Mouse (Mus musculus): Measurements from ENCODE around the gene Cbfa2t2. TPM values are rescaled to one million over a fixed set of nuclear protein-coding genes. Genes with fewer than 3 reads are reported as not detected.

The Cbfa2t2 gene
- polyA plus RNA-seq (2015; fragmentation: Nextera tagmentation; extraction: Ambion mirVana), result 69.4 and 79.1 TPM in 2 replicates

DNA sequence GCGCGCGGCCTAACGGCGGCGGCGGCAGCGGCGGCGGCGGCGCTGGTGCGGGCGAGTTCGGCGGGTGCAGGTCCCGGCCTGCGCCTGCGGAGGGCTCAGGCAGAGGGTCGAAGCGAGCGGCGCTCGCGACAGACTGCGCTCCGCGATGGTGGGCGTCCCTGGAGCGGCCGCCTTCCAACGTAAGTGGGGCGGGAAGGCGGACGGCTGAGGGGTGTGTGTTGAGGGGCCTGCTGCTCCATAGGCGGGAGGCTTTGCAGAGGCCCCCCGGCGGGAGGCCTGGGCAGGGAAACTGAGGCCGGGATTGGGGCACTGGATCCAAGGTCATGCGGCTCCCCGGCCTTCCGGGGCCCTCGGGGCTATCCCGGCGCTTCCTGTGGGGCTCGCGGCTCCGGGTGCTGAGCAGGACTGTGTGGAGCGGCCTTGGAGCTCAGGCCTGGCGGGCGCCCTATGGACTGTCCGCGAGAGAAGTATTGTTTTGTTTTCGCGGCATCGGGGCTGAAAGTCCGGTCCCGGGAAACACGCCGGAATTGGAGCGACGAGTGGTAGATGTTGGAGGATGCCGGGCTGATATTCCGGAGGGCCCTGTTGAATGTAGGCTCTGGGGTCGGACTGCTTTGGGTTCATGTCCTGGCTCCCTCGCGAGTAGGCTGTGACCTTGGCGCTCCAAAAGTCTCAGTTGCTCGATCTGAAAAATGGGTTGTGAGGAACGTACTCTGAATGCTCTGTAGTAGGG, at the start of gene Cbfa2t2:
Cbfa2t2 (plus strand) TSS at position 24 of the 733 bp plus-strand sequence.
- Histone ChIP-seq H3K4me1 (peaks cover 33% of the 10 kb centered on the region), H3K4me2 (peak within 1 kb of the TSS; percentile 68), H3K9ac (peak within 1 kb of the TSS; percentile 98), H3K27ac (peak within 1 kb of the TSS; percentile 92), H3K36me3 (ENCODE audit: poor library complexity, severe bottlenecking) (no peaks in the 10 kb centered on the region), H3K9me3 (replicated peaks) (no peaks in the 10 kb centered on the region), H3K4me3 (peak within 1 kb of the TSS; percentile 87), H3K27me3 (no peaks in the 10 kb centered on the region)
- ATAC-seq, result peak; percentile 89
- WGBS, result under 1% methylated on average over 67 of the region's 70 CpGs

DNA sequence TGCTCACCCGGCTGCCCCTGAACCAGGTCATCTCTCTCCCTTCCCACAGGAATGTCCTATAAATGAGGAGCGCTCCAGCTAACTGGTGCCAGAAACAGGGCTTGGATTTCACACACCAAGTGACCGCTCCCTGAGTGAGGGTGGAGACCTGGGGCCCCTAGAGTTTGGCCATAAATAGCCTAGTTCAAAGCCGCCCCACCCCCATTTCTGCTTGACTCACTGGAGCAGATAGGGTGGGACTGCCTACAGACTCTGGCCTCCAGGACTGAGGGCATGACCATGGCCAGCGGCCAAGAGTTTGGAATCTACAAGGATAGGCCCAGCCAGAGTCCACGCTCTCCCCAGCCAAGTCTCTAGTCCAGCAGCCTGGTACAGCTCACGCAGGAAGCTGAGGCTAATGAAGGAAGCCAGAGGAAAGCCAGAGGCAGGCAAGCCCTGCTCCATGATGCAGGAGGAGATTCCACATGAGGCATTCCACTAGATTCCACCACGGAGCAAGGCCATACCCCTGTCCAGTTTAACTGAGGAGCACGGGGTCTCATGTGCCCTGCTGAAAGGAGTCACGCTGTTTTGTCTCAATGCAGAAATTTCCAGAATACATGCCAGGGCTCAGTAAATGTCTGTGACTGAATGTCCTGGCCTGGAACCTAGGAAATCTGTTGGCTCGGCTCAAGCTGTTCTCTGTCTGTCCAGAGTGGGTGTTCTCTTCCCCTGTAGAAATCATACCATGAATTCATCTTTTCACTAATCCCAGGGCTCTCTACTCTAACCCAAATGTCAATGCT, 45.9 kb upstream of the Cbfa2t2 start:
- H3K9ac ChIP-seq, result no peak overlapping the region
- H3K4me3 ChIP-seq, result no peak overlapping the region
- WGBS, result 86% methylated on average over 11 of the region's 11 CpGs
- no peak for ATAC-seq
- no peaks in the 10 kb centered on the region for H3K36me3 ChIP-seq (ENCODE audit: poor library complexity, severe bottlenecking)
- H3K27ac ChIP-seq, result no peak overlapping the region
- no peak overlapping the region for H3K4me2 ChIP-seq
- H3K27me3 ChIP-seq, result no peaks in the 10 kb centered on the region
- no peaks in the 10 kb centered on the region for H3K9me3 ChIP-seq (replicated peaks)
- H3K4me1 ChIP-seq, result no peaks in the 10 kb centered on the region

DNA sequence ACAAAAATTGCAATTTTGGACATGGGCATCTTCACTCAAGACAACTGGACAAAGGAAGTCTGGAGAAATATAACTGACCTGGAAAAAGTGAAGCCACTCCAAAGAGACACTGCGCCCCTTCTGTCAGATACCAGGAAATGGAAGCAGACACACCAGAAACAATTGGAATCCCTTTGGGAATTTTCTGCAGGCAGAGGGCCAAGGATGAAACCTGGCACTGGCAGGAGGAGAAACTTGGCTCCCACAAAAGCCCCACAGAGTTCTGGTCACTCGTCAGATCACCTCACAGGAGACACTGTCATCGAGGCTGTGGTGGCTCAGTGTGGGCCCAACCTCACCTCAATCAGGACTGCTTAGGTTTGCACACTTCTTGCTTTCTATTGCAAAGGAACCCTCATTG, 41.7 kb upstream of the Cbfa2t2 start:
- Histone ChIP-seq H3K27ac (no peak overlapping the region), H3K4me3 (no peak overlapping the region), H3K9me3 (replicated peaks) (no peaks in the 10 kb centered on the region), H3K36me3 (ENCODE audit: poor library complexity, severe bottlenecking) (no peaks in the 10 kb centered on the region), H3K4me2 (no peak overlapping the region), H3K9ac (no peak overlapping the region), H3K27me3 (no peaks in the 10 kb centered on the region), H3K4me1 (no peaks in the 10 kb centered on the region)
- WGBS, result 91% methylated on average over 3 of the region's 3 CpGs
- ATAC-seq, result no peak

DNA sequence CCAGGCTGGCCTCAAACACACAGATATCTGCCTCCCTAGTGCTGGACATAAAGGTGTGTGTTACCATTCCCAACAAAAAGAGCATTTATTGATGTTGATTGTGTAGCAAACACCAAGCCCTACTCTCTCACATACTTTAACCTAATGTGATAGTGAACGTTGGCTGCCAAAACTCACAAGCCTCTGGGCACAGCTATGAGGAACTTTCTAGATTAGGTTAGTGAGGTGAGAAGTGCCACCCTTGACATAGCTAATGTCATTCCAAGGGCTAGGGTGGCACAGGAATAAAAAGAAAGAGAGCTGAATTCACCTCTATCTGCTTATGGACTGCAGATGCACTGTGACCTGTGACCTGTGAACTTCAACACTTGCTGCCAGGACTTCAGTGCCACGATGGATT, 39.8 kb upstream of the Cbfa2t2 start:
- H3K4me3 ChIP-seq, result no peak overlapping the region
- no peaks in the 10 kb centered on the region for H3K27me3 ChIP-seq
- H3K9ac ChIP-seq, result no peak overlapping the region
- 89% methylated on average over 2 of the region's 2 CpGs for WGBS
- no peaks in the 10 kb centered on the region for H3K36me3 ChIP-seq (ENCODE audit: poor library complexity, severe bottlenecking)
- H3K4me2 ChIP-seq, result no peak overlapping the region
- no peaks in the 10 kb centered on the region for H3K9me3 ChIP-seq (replicated peaks)
- H3K27ac ChIP-seq, result no peak overlapping the region
- H3K4me1 ChIP-seq, result no peaks in the 10 kb centered on the region
- no peak for ATAC-seq

DNA sequence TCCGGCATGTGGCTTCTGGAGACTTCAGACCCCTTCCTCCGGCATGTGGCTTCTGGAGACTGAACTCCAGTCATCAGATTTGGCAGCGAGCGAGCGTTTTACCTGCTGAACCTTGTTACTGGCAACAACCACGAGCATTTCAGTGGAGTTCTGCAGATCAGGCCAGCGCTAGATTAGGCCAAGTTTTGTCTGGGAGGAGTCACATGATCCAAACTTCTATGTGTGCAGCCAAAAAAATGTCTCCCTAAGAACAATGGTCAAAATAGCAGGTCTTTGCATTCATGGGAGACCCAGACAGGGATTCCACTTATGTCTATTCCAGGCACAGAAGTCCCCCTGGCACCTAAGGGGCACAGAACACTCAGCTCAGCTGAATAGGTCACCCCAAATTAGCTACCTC, 38.0 kb upstream of the Cbfa2t2 start:
- H3K4me2 ChIP-seq, result no peak overlapping the region
- H3K9ac ChIP-seq, result no peak overlapping the region
- H3K36me3 ChIP-seq (ENCODE audit: poor library complexity, severe bottlenecking), result no peaks in the 10 kb centered on the region
- ATAC-seq, result no peak
- H3K27me3 ChIP-seq, result no peaks in the 10 kb centered on the region
- H3K9me3 ChIP-seq (replicated peaks), result no peaks in the 10 kb centered on the region
- H3K27ac ChIP-seq, result no peak overlapping the region
- peaks cover 8% of the 10 kb centered on the region for H3K4me1 ChIP-seq
- H3K4me3 ChIP-seq, result no peak overlapping the region
- WGBS, result 82% methylated on average over 7 of the region's 7 CpGs

DNA sequence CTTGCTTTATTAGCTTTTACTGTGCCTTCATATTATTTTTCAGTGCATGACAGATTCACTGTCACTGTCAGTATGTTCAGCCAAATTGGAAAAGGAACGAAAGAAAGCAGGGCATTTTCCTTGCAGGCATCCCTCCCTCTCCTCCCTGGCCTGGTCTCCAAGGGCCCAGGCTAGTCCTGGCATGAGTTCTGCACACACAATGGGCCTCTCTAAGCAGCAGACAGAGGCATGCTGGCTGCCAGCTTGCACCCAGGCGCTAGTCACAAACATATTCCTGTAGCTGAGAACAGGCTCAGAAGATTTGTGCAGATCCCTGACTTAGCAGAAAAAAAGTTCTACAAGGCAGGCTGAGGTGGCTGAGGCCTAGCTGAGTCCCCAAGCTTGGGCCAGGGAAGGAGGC, 37.0 kb upstream of the Cbfa2t2 start:
- H3K36me3 ChIP-seq (ENCODE audit: poor library complexity, severe bottlenecking), result no peaks in the 10 kb centered on the region
- no peak overlapping the region for H3K4me3 ChIP-seq
- 60% methylated on average over 2 of the region's 2 CpGs for WGBS
- H3K4me1 ChIP-seq, result peaks cover 10% of the 10 kb centered on the region
- no peak overlapping the region for H3K4me2 ChIP-seq
- ATAC-seq, result 0 out of 2 replicates have a peak, but pooled peaks have one; percentile 30
- H3K27ac ChIP-seq, result no peak overlapping the region
- H3K9me3 ChIP-seq (replicated peaks), result no peaks in the 10 kb centered on the region
- no peaks in the 10 kb centered on the region for H3K27me3 ChIP-seq
- H3K9ac ChIP-seq, result no peak overlapping the region

DNA sequence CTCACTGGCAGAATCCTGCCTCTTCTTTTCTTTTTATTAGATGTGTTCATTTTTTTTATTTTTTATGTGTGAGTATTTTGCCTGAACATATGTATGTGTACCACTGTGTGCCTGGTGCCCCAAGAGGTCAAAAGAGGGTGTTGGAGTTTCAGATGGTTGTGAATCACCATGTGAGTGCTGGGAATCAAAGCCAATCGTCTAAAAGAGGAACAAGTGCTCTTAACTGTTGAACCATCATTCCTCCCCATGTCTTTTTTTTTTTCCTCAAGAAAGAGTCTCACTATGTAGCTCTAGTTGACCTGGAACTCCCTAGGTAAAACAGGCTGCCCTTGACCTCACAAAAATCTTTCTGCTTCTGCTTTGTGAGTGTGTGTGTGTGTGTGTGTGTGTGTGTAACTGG, 34.3 kb upstream of the Cbfa2t2 start:
- Histone ChIP-seq H3K4me2 (no peak overlapping the region), H3K9me3 (replicated peaks) (no peaks in the 10 kb centered on the region), H3K4me3 (no peak overlapping the region), H3K27ac (no peak overlapping the region), H3K36me3 (ENCODE audit: poor library complexity, severe bottlenecking) (no peaks in the 10 kb centered on the region), H3K9ac (no peak overlapping the region), H3K27me3 (peaks cover 5% of the 10 kb centered on the region; the same call in 1 of the 2 replicates), H3K4me1 (peaks cover 18% of the 10 kb centered on the region)
- 54% methylated on average over 1 of the region's 1 CpGs for WGBS
- ATAC-seq, result no peak

DNA sequence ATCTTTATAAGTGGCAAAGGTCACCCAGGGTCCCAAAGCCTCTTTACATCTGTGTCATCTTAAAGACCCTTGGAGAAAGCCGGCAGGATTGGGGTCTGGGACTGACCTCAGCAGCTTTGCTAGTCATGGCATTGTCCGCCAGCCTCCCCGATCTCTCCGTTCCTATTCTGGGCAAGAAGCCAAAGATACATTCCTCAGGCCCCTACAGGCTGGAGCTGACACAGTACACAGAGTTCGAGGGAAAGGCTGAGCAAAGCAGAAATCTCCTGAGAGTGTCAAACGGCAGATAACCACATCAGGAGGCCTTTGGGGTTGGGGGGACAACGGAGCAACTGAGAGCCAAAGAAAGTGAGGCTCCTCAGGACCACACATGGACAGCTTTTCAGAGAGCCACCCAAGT, 33.5 kb upstream of the Cbfa2t2 start:
- H3K9me3 ChIP-seq (replicated peaks), result no peaks in the 10 kb centered on the region
- H3K27ac ChIP-seq, result no peak overlapping the region

DNA sequence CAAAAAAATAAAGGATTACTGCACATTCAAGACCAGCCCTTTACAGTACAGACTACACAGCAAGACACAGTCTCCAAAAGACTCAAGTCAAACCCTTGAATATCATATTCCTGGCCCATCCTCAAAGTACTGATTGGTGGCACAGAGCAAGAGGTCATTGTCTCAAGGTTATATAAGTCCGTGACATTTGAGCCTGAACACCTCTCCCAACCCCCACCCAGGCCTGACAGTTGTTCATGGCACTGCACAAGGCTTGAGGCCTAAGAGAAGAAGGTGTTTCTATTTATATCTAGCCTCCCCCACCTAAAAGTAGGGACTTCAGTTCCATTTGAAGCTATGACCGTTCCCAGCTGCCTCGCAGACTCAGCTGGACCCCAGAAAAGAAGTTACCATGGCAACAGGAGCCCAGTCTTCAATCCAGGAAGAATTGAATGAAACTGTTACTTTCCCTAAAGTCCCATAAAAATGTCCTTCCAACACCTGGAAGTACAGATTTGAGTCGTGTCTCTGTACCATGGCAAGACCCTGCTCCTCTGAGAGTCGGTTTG, 30.8 kb upstream of the Cbfa2t2 start:
- WGBS, result 57% methylated on average over 5 of the region's 5 CpGs
- no peak overlapping the region for H3K4me3 ChIP-seq
- no peaks in the 10 kb centered on the region for H3K9me3 ChIP-seq (replicated peaks)
- peaks cover 28% of the 10 kb centered on the region for H3K4me1 ChIP-seq
- peaks cover 17% of the 10 kb centered on the region for H3K27me3 ChIP-seq
- H3K9ac ChIP-seq, result no peak overlapping the region
- no peak overlapping the region for H3K27ac ChIP-seq
- ATAC-seq, result no peak
- H3K36me3 ChIP-seq (ENCODE audit: poor library complexity, severe bottlenecking), result no peaks in the 10 kb centered on the region
- H3K4me2 ChIP-seq, result no peak overlapping the region

More for the DNA sequence above, 33.5 kb upstream of the Cbfa2t2 start:
- Histone ChIP-seq H3K4me1 (peaks cover 23% of the 10 kb centered on the region), H3K4me2 (no peak overlapping the region), H3K27me3 (peaks cover 9% of the 10 kb centered on the region; the same call in 1 of the 2 replicates), H3K4me3 (no peak overlapping the region), H3K9ac (no peak overlapping the region), H3K36me3 (ENCODE audit: poor library complexity, severe bottlenecking) (no peaks in the 10 kb centered on the region)
- 26% methylated on average over 7 of the region's 7 CpGs for WGBS
- ATAC-seq, result peak; percentile 30; the same call in 1 of the 2 replicates

DNA sequence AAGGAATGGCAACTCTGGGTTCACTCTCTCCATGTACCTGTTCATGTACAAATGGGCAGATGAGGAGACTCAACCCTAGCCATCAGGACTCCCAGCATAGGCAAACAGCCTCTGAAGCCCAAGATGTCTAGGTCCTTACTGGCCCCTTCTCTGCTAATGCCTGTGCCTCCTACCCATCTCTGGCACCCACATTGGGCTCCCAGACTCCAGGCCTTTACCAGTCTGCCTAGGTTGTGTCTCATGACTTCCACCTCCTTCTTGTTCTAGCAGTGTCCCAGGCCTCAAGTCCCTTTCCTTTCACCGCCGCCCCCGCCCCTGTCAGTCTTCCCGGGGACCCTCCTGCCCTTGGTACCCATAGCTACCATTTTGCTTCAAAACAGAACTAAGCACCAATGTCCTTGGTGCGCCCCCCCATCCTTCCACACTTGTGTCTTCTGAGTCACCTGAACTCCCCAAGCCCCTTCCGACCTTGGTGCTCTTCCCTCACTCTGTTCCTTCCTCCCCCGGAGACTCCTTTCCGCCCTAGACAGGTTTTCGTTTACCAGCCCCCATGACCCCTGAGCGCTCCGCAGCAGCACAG, 29.1 kb upstream of the Cbfa2t2 start:
- Histone ChIP-seq H3K4me1 (peaks cover 28% of the 10 kb centered on the region), H3K27ac (no peak overlapping the region)
- ATAC-seq, result no peak

DNA sequence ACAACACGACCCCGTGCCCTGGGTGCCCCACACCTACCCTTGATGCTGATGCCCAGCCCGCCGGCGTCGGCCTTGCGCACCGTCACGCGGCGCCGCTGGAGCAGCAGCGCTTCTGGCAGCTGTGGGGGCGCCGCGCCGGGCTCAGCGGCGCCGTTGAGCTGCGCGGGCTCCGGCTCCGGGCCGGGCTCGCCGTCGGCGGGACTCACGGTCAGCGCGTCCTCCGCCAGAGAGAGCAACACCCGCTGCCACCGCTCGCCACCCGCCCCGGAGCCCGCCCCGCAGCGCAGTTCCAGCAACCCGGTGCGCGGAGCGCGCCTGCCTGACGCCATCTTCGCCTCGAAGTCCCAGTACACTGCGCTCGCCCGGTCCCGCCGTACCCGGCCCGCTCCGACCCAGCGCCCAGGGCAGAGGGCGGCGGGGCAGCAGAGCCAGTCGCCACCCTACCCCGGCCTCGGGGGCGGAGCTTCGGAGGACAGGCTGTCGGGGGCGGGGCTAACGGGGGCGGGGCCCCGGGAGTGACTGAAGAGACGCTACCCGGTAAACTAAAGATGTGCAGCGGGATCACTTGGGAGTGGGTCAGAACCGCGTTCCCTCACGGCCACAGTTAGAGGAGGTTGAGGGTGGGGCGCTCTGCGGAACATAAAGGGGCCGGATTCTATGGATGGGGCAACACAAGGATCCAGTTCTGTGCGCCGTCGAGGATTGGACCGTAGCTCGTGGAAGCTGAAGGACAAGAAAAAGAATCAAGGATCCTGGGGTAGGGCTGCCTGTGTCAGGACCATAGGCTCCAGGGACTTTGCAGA, 28.4 kb upstream of the Cbfa2t2 start, which contains the start of gene Snta1:
Snta1 (minus strand) TSS at position 457 of the 803 bp plus-strand sequence.
- WGBS, result 2% methylated on average over 68 of the region's 84 CpGs
- peak within 1 kb of the TSS; percentile 72 for H3K9ac ChIP-seq
- peaks cover 17% of the 10 kb centered on the region for H3K27me3 ChIP-seq
- H3K4me2 ChIP-seq, result peak within 1 kb of the TSS; percentile 78
- peaks cover 24% of the 10 kb centered on the region for H3K4me1 ChIP-seq
- peak within 1 kb of the TSS; percentile 68 for H3K4me3 ChIP-seq
- peak; percentile 88 for ATAC-seq
- no peaks in the 10 kb centered on the region for H3K36me3 ChIP-seq (ENCODE audit: poor library complexity, severe bottlenecking)
- H3K9me3 ChIP-seq (replicated peaks), result no peaks in the 10 kb centered on the region
- no peak within 1 kb of the TSS for H3K27ac ChIP-seq

More for the DNA sequence above, 29.1 kb upstream of the Cbfa2t2 start:
- peaks cover 17% of the 10 kb centered on the region for H3K27me3 ChIP-seq
- H3K36me3 ChIP-seq (ENCODE audit: poor library complexity, severe bottlenecking), result no peaks in the 10 kb centered on the region
- 36% methylated on average over 11 of the region's 11 CpGs for WGBS
- H3K9me3 ChIP-seq (replicated peaks), result no peaks in the 10 kb centered on the region
- H3K9ac ChIP-seq, result peak overlapping the region; percentile 72
- H3K4me3 ChIP-seq, result peak overlapping the region; percentile 68
- peak overlapping the region; percentile 78 for H3K4me2 ChIP-seq
